Mouse (Mus musculus) embryonic fibroblast, embryonic 13.5 days (primary cell): ENCODE measurements around the gene Atxn7l1.

Source experiments
- CTCF ChIP-seq: IDR thresholded peaks from 2 replicates; pipeline ENCODE4 v1.5.1; 2011; ENCODE audit warnings: mild to moderate bottlenecking, control low read depth, low read length, moderate library complexity, borderline replicate concordance; ENCODE audit not compliant: insufficient read depth
- POLR2A ChIP-seq: IDR thresholded peaks from 2 replicates; pipeline ENCODE4 v1.6.1; 2011; ENCODE audit warnings: low read depth, mild to moderate bottlenecking, control low read depth, low read length, moderate library complexity

- TF ChIP-seq CTCF, result no peak
- no peak for TF ChIP-seq POLR2A
Measured at GRCm38 (mm10) chr12:33302523-33303383, 155.3 kb downstream of the Atxn7l1 start.
